Mouse (Mus musculus) heart, embryonic 14.5 days (tissue): ENCODE results near the gene Rpl21. TPM values are rescaled to one million over a fixed set of nuclear protein-coding genes. Genes with fewer than 3 reads are reported as not detected.
A peak's percentile ranks its signal among the peaks of the same experiment; 100 is the strongest.

Experiments used
- ATAC-seq: fragments of 200-750 bp; cut with Nextera tagmentation; 2 replicates; pipeline ENCODE4 v1.8.0; 2017; ENCODE audit warnings: low read depth, moderate TSS enrichment; ENCODE audit not compliant: insufficient number of reproducible peaks, insufficient read depth, low FRiP score
- H3K27ac ChIP-seq, 2 experiments: fragments of 200-500 bp in 1 of 2; fragments of 300-500 bp in 1 of 2; sonication (generic) in 1 of 2; replicated peaks in 1 of 2; 2 replicates each; pipeline ENCODE4 v1.5.1; 2012 to 2014; ENCODE audit warnings: low read depth in 2 of 2, low read length in 2 of 2, control low read depth in 1 of 2, mild to moderate bottlenecking in 1 of 2, mixed read lengths in 1 of 2; ENCODE audit not compliant: control insufficient read depth in 1 of 2, insufficient read depth in 1 of 2
- H3K27me3 ChIP-seq: fragments of 300-500 bp; sonication (generic); 2 replicates; pipeline ENCODE4 v1.6.1; 2014; ENCODE audit warnings: mild to moderate bottlenecking, low read length, control low read depth; ENCODE audit not compliant: control insufficient read depth, insufficient read depth
- H3K36me3 ChIP-seq: fragments of 300-500 bp; sonication (generic); 2 replicates; pipeline ENCODE4 v1.6.1; 2014; ENCODE audit warnings: mild to moderate bottlenecking, control low read depth, low read length, mixed read lengths; ENCODE audit not compliant: control insufficient read depth, insufficient read depth
- H3K4me1 ChIP-seq, 2 experiments: fragments of 200-500 bp in 1 of 2; fragments of 300-500 bp in 1 of 2; sonication (generic) in 1 of 2; 2 replicates each; pipeline ENCODE4 v1.6.1; 2012 to 2014; ENCODE audit warnings: low read length in 2 of 2, control low read depth in 1 of 2, mixed read lengths in 1 of 2; ENCODE audit not compliant: control insufficient read depth in 2 of 2, insufficient read depth in 2 of 2
- H3K4me2 ChIP-seq: fragments of 300-500 bp; sonication (generic); 2 replicates; pipeline ENCODE4 v1.6.1; 2014; ENCODE audit warnings: mild to moderate bottlenecking, low read length
- H3K4me3 ChIP-seq, 2 experiments: fragments of 200-500 bp in 1 of 2; fragments of 300-500 bp in 1 of 2; sonication (generic) in 1 of 2; 2 replicates each; pipeline ENCODE4 v1.5.1; 2012 to 2014; ENCODE audit warnings: low read length in 2 of 2, mild to moderate bottlenecking in 2 of 2, control low read depth in 1 of 2, low read depth in 1 of 2, moderate library complexity in 1 of 2; ENCODE audit not compliant: control insufficient read depth in 1 of 2, insufficient read depth in 1 of 2
- H3K9ac ChIP-seq: fragments of 300-500 bp; sonication (generic); 2 replicates; pipeline ENCODE4 v1.6.1; 2014; ENCODE audit warnings: mild to moderate bottlenecking, low read length
- H3K9me3 ChIP-seq: fragments of 300-500 bp; sonication (generic); 2 replicates; pipeline ENCODE4 v1.6.1; 2016; ENCODE audit warnings: low read length, control low read depth; ENCODE audit not compliant: control insufficient read depth
- WGBS: fragments of 180-500 bp; shearing (Covaris S2); extraction: QIAGEN DNeasy Blood & Tissue Kit; methylation state at CpG from one replicate; pipeline ENCODE4 v1.1.7; 2014; 5-methylcytosine and 5-hydroxymethylcytosine counted together
- polyA plus RNA-seq: library from polyadenylated mRNA; unstranded; fragments of >200 nt; fragmentation: Nextera tagmentation; extraction: Ambion mirVana; gene quantifications from 2 replicates; pipeline ENCODE4 v1.2.1, GENCODE M21; 2014

The Rpl21 gene
- polyA plus RNA-seq, 1 experiment from 2014 or later, result 435 TPM

DNA sequence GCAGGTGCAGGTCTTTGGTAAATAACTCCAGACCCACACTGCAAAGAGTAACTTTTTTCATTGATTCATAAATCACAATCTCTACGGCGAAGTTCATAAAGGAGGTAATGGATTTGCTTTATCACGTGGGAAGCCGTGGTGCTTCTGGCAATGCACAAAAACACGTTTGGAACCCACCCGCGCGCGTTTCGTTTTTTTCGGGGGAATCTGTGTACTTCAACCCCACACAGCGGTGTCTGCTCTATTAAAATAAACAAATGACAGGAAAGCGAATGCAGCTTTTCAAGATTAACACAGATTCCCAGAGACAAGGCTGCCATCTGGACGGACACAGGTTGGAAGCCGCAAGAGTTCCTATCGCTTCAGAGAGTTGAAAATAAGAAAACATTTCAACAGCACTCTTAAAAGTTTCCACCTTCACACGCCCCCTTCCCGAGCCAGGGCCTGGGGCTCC, 39.0 kb upstream of the Rpl21 start:
- H3K36me3 ChIP-seq, result no peaks in the 10 kb centered on the region
- H3K27ac ChIP-seq, result peak overlapping the region; percentile 80 to 93
- 9% methylated on average over 18 of the region's 18 CpGs for WGBS
- peak overlapping the region; percentile 96 to 99 for H3K4me3 ChIP-seq
- H3K4me1 ChIP-seq, result peaks cover 5 to 23% of the 10 kb centered on the region in 2 experiments
- no peaks in the 10 kb centered on the region for H3K27me3 ChIP-seq
- H3K9me3 ChIP-seq, result no peaks in the 10 kb centered on the region
- ATAC-seq, result no peak
- H3K4me2 ChIP-seq, result peak overlapping the region; percentile 76
- H3K9ac ChIP-seq, result peak overlapping the region; percentile 95

DNA sequence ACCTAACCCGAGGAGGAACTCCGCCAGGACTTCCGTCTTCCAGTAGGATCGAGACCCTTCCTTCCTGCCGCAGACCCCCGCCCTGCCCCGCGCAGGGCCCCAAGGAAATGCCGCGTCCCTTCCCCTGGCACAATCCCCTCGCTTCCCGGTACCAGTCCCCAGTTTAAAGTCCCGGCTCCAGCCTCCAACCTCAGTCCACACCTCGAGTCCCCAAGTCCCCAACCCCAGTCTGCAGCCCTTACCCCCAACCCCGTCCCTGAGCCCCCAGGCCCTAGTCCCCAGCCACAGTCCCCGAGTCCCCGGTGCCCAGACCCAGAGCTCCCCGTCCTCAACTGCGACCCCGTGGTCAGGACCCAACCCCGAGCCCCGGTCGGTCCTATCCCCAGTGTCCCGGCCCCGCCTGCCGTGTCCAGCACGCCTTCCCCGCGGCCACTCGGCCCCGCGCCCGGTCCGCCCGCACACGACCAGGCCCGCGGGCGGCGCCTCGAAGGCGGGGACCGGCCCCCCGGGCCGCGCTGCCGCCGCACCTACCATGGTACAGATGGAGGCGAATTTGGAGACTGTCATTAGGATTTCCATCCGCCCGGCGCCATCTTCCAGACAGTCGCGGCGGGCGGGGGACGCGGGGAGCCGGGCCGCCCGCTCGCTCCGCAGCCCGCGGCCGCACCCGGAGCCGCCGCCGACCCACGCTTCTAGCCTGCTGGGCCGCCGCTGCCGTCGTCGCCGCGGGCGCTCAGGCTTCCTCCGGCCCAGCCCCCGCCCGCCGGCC, 38.4 kb upstream of the Rpl21 start:
- 1% methylated on average over 70 of the region's 83 CpGs for WGBS
- Histone ChIP-seq H3K9ac (peak overlapping the region; percentile 95), H3K27me3 (no peaks in the 10 kb centered on the region), H3K36me3 (no peaks in the 10 kb centered on the region), H3K4me2 (peak overlapping the region; percentile 76), H3K4me3 (peak overlapping the region; percentile 96 to 99), H3K4me1 (peaks cover 5 to 23% of the 10 kb centered on the region in 2 experiments), H3K9me3 (no peaks in the 10 kb centered on the region), H3K27ac (peak overlapping the region; percentile 80 to 93)
- peak; percentile 4 for ATAC-seq

DNA sequence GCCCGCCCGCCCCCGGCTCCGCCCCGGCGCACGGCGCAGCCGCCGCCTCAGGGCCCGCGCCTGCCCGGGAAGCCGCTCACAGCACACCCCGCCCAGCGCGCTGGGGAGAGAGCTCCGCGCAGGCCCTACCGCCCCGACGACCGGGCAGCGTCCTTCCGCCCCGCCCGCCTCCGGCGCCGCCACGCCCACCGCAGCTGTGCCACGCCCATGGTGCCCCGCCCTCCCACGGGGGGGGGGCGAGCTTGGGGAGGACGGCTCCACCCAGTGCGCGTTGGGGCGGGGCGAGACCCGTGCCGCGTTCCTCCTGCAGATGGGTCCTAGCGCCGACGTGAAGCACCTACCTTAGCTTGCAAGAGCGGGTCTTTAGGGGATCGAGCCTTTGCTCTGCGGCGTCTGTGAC, 37.8 kb upstream of the Rpl21 start, which contains the start of gene Usp12:
Gene Usp12, minus strand, starts transcription at position 154 of the 400 bp plus-strand sequence.
- 2% methylated on average over 37 of the region's 51 CpGs for WGBS
- no peaks in the 10 kb centered on the region for H3K9me3 ChIP-seq
- peak; percentile 96 for ATAC-seq
- H3K4me1 ChIP-seq, result peaks cover 5 to 23% of the 10 kb centered on the region in 2 experiments
- peak within 1 kb of the TSS; percentile 96 to 99 for H3K4me3 ChIP-seq
- peak within 1 kb of the TSS; percentile 76 for H3K4me2 ChIP-seq
- no peaks in the 10 kb centered on the region for H3K27me3 ChIP-seq
- no peaks in the 10 kb centered on the region for H3K36me3 ChIP-seq
- peak within 1 kb of the TSS; percentile 95 for H3K9ac ChIP-seq
- peak within 1 kb of the TSS; percentile 80 to 93 for H3K27ac ChIP-seq

DNA sequence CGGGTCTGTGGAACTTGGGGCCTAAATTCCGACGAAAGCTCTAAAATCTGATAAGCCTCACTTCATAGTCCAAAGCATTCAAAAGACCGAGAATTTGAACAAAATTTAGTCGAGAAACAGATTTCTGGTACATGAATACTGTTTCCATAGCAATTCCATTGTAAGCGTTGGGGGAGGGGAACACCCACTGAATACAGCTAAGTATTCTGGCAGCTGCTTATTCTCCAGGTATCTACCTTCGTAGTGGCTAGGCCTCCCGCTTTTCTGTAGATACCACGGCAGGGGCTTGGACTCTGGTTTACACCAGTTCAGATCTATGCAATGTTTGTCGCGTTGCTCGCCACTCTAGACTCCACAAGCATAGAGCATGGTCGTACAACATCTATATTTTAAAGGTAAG, 37.0 kb upstream of the Rpl21 start:
- Histone ChIP-seq H3K4me2 (no peak overlapping the region), H3K9me3 (no peaks in the 10 kb centered on the region), H3K4me3 (no peak overlapping the region), H3K27me3 (no peaks in the 10 kb centered on the region), H3K4me1 (peaks cover 5 to 23% of the 10 kb centered on the region in 2 experiments), H3K9ac (no peak overlapping the region), H3K27ac (no peak overlapping the region), H3K36me3 (no peaks in the 10 kb centered on the region)
- 74% methylated on average over 13 of the region's 13 CpGs for WGBS
- no peak for ATAC-seq

DNA sequence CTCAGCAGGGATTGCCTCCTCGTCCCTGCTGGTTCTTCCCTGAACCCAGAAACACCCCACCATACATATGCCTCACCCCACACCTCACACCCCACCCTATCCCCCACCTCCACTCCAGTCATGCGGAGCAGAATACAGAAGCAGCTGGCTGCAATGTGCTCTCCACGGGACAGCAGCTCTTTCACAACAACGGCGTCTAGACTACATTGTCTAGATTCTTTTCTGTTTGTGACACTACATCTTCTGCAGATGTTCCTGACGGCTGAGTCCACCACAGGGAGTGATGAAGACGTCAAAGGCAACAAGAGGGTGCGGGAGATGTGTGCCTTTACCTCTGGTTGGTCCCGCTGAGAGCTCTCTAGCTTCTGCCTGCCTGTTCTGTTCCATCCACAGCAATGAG, 34.7 kb upstream of the Rpl21 start:
- no peak overlapping the region for H3K4me2 ChIP-seq
- peaks cover 0 to 6% of the 10 kb centered on the region in 2 experiments; a peak in 2 of 4 replicates for H3K4me1 ChIP-seq
- no peak overlapping the region for H3K9ac ChIP-seq
- no peak overlapping the region for H3K4me3 ChIP-seq
- H3K27ac ChIP-seq, result no peak overlapping the region
- H3K36me3 ChIP-seq, result no peaks in the 10 kb centered on the region
- H3K9me3 ChIP-seq, result peaks cover 6% of the 10 kb centered on the region
- H3K27me3 ChIP-seq, result no peaks in the 10 kb centered on the region
- WGBS, result 52% methylated on average over 9 of the region's 9 CpGs
- ATAC-seq, result no peak

DNA sequence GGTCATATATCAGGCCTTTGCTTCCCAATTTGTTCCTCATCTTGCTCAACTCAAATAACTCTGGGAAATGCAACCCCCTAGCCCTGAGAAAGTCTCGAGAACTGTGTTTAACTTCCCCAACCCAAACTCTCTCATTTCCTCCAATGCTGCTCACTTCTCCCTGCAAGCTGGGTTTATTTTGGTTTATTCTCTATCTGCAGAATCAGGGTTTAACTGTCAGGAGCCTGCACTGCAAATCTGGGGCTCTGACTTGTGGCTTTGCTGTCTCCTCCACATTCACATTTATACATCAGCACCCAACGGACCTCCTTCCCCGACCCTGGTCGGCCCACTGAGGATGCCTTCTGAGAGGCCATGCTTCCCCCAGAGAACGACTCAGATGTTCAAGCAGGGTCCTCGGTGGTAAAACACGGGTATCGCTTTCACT, 26.7 kb upstream of the Rpl21 start:
- WGBS, result 73% methylated on average over 8 of the region's 8 CpGs
- Histone ChIP-seq H3K9me3 (peaks cover 6% of the 10 kb centered on the region), H3K36me3 (no peaks in the 10 kb centered on the region), H3K27me3 (no peaks in the 10 kb centered on the region), H3K4me2 (no peak overlapping the region), H3K9ac (no peak overlapping the region), H3K4me1 (no peaks in the 10 kb centered on the region), H3K27ac (no peak overlapping the region), H3K4me3 (no peak overlapping the region)
- ATAC-seq, result no peak

DNA sequence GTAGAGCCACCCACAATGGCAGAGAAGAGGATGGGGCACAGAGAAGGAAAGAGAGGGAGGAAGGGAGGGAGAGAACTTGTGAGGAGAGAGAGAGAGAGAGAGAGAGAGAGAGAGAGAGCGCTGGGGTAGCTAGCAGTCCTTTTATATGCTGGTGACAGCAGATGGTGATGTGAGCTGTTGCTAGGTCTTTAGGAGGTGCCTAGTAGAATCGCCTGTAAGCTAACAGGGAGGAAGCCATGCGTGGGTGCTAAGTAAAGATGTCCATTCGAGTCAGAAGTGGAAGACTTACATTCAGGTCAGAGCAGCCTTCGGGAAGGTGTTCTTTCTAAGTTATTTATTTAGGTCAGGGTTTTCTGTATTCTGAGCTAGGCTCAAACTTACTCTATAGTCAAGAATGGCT, 22.7 kb upstream of the Rpl21 start:
- ATAC-seq, result no peak
- Histone ChIP-seq H3K27ac (no peak overlapping the region), H3K9me3 (no peaks in the 10 kb centered on the region), H3K9ac (no peak overlapping the region), H3K4me2 (no peak overlapping the region), H3K27me3 (no peaks in the 10 kb centered on the region), H3K36me3 (no peaks in the 10 kb centered on the region), H3K4me3 (no peak overlapping the region), H3K4me1 (no peaks in the 10 kb centered on the region)
- 68% methylated on average over 5 of the region's 5 CpGs for WGBS
